Mouse (Mus musculus): ENCODE measurements at regions not wholly inside any gene's neighbourhood (a gene's known extent, or its start where the extent isn't known, plus 50 kb on each side); places are given as distances from the start of the nearest gene placed in this dataset.
A peak's percentile ranks its signal among the peaks of the same experiment; 100 is the strongest.

GRCm38 (mm10) chr16:65250426-65250825, 144.8 kb upstream of the Htr1f start:
- DNase-seq (ENCODE audit: low spot score): no peak

- DNase-seq (ENCODE audit: low spot score): no peak
Measured at GRCm38 (mm10) chr16:65247475-65247874, 141.8 kb upstream of the Htr1f start.

- DNase-seq (ENCODE audit: low spot score): no peak
Measured at GRCm38 (mm10) chr16:65234404-65234803, 128.8 kb upstream of the Htr1f start.

GRCm38 (mm10) chr16:65233964-65234363, 128.3 kb upstream of the Htr1f start:
- no peak for DNase-seq (ENCODE audit: low spot score)

GRCm38 (mm10) chr16:65219434-65219833, 113.8 kb upstream of the Htr1f start:
- no peak for DNase-seq (ENCODE audit: low spot score)

GRCm38 (mm10) chr16:65212367-65212766, 106.7 kb upstream of the Htr1f start:
- DNase-seq (ENCODE audit: low spot score): no peak

GRCm38 (mm10) chr16:65201329-65201728, 95.7 kb upstream of the Htr1f start:
- no peak for DNase-seq (ENCODE audit: low spot score)

- DNase-seq (ENCODE audit: low spot score): no peak
Measured at GRCm38 (mm10) chr16:65197203-65197844, 91.7 kb upstream of the Htr1f start.

GRCm38 (mm10) chr16:65195761-65196160, 90.1 kb upstream of the Htr1f start:
- no peak for DNase-seq (ENCODE audit: low spot score)

GRCm38 (mm10) chr16:65191574-65192149, 86.0 kb upstream of the Htr1f start:
- DNase-seq (ENCODE audit: low spot score): peak; percentile 34

GRCm38 (mm10) chr16:65174561-65174960, 68.9 kb upstream of the Htr1f start:
- no peak for DNase-seq (ENCODE audit: low spot score)

GRCm38 (mm10) chr16:65167151-65167550, 61.5 kb upstream of the Htr1f start:
- DNase-seq (ENCODE audit: low spot score): peak; percentile 50

- no peak for DNase-seq (ENCODE audit: low spot score)
Measured at GRCm38 (mm10) chr16:65162766-65163165, 57.1 kb upstream of the Htr1f start.

GRCm38 (mm10) chr16:65160286-65160685, 54.6 kb upstream of the Htr1f start:
- no peak for DNase-seq (ENCODE audit: low spot score)

- no peak for DNase-seq (ENCODE audit: low spot score)
Measured at GRCm38 (mm10) chr16:65155536-65155935, 49.9 kb upstream of the Htr1f start.

All from retina, embryonic 14.5 days (tissue).